Comparison of ENCODE assay signal across 18 mouse cellular contexts in the genomic region with DNA sequence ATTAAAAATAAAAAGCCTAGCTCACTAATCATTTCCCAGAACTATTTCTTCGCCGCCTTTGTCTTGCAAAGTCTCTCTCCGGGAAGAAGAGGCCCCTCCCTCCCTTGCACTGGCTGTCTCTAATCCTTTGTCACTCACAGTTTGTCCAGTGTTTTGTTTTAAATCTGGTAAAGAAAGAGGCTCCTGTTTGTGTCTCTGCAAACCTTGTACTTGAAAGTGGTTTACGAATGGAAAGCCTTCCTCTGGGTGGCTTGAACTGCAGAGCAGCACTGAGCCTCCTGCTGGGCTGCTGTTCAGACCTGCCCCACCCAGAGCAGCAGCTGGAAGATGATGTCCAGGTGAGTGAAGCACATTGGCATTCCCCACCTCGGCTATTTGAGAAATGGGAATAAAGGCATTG. TPM values are rescaled to one million over a fixed set of nuclear protein-coding genes. Genes with fewer than 3 reads are reported as not detected.
DNase-seq lines count a peak whose midpoint lies in the region.
"Had no signal": no experiment of that assay in that cellular context is flagged by ENCODE, and none has a peak within 500 bp of the region (broad histone marks: within the 10 kb centered on the region; RNA-seq: fewer than 3 reads in every experiment).

No protein-coding gene starts in this region.

- DNase-seq in heart, adult 11 months, result peak; percentile 22
- DNase-seq in heart, postnatal 25 days (ENCODE audit: low spot score), result no peak
- DNase-seq in ES-CJ7 (ENCODE audit: low read depth, low spot score), result peak; percentile 99
- DNase-seq in R1 (ENCODE audit: low read depth, low spot score), result peak; percentile 100
- DNase-seq in ZHBTc4 (ENCODE audit: low read depth, low spot score), result peak; percentile 97
- DNase-seq in embryo, embryonic 10 days (ENCODE audit: low spot score), result no peak
- DNase-seq in right cerebral cortex, postnatal 36 days (ENCODE audit: low spot score in 2 of 2), result no peak
- DNase-seq in Muller cell, postnatal 12 days (ENCODE audit: inconsistent ontology term), result no peak
- DNase-seq: adrenal gland, adult 8-10 months; adrenal gland, postnatal 14 days; adrenal gland, postnatal 36 days; B cell, adult 2 months; cerebellum, adult 11-12 months; cerebellum, adult 2 months; cerebellum, adult 9-10 months; cerebellum, postnatal 10 days; cerebellum, postnatal 25 days; embryo, embryonic 11 days had no signal

- intact Hi-C loops in heart, postnatal 25 days (cut with DNase I), result no loop called here

RNA-seq across cellular contexts. Expression of a gene that starts 30.1 kb away (rescaled TPM):
- 10 to 100 TPM; 87.0 to 97.5 TPM for total RNA-seq in heart, postnatal 25 days (2021)

RNA-seq across cellular contexts. Expression of a gene that starts 30.6 kb away (rescaled TPM):
- 1 to 10 TPM; 3.2 to 4.2 TPM for total RNA-seq in heart, postnatal 25 days (2021)

RNA-seq across cellular contexts. Expression of a gene that starts 55.5 kb away (rescaled TPM):
- 1 to 10 TPM; 7.6 to 8.7 TPM for total RNA-seq in heart, postnatal 25 days (2021)

RNA-seq across cellular contexts. Expression of a gene that starts 58.6 kb away (rescaled TPM):
- total RNA-seq in heart, postnatal 25 days (2021), result 10 to 100 TPM; 11.7 to 13.7 TPM

Comparison
In these comparisons a context has a peak if more than half of its experiments do, and no peak if none do; other contexts are left out.
1. DNase-seq: peak in heart, adult 11 months (single experiment), ES-CJ7 (single experiment), R1 (single experiment) and ZHBTc4 (single experiment); none in heart, postnatal 25 days (single experiment), embryo, embryonic 10 days (single experiment), right cerebral cortex, postnatal 36 days (0 of 2) and Muller cell, postnatal 12 days (single experiment).